Mouse (Mus musculus) CD8-positive naive resting alpha-beta T cell, adult 57 days (primary cell): ENCODE data around the gene Susd3. TPM values are rescaled to one million over a fixed set of nuclear protein-coding genes. Genes with fewer than 3 reads are reported as not detected.

Experiments
- total RNA-seq: library from RNA; stranded (reverse); gene quantifications from one replicate; pipeline ENCODE4 v1.2.4, GENCODE M21; 2023

The Susd3 gene
- total RNA-seq, result 15.2 TPM

DNA sequence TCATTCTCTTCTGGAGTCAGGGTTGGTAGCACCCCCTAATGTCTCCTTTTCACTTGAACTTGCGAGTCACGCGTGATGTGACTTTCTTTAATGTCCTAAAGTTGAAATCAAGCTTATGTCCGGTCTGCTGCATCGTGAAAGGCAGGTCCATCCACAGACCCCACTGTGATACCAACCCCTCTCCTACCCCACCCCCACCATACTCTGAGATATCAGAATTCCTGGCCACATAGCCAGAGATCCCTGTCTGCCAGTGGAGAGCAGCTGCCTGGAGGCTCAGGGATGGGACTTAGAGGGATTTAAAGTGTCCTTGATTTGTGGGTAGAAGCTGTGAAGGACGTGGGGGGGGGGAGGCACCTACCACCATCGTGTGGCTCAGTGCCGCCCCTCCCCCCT lies at the start of gene Susd3:
Susd3 (minus strand) TSS at position 240 of the 396 bp plus-strand sequence.

DNA sequence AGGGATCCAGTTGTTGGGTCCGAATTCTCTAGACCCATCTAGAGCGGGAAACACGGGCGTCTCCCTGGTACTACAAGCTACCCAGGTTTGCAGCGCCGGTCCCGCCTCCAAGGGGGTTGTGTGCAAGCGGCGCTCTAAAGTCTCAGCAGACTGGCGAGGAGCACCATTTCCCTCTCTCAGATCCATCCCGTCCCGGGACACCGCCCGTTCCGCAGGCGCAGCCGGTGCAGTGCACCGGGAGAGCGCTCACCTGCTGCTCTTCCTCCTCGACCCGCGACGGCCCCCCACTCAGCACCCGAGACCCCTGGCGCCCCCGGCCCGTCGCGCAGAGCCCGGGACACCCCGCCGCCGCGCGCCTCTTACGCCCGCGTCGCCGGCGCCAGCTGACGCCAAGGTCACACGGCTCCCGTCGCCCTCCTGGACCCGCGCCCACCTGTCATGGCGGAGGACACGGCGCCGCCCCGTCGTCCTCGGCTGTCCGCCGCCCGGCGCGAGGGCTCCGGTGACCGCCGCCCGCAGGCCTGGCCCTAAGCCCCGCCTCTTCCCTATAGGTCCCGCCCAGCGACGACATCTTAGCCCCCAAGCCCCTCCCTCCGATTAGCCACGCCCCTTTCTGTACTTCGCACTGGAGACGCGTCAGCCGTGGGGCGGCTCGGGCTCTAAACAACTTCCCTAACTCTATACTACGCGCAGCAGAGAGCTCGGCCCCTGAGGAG lies 32.8 kb downstream of the Susd3 start, which contains the start of gene Card19:
Card19 (minus strand) TSS at position 534 of the 716 bp plus-strand sequence.

DNA sequence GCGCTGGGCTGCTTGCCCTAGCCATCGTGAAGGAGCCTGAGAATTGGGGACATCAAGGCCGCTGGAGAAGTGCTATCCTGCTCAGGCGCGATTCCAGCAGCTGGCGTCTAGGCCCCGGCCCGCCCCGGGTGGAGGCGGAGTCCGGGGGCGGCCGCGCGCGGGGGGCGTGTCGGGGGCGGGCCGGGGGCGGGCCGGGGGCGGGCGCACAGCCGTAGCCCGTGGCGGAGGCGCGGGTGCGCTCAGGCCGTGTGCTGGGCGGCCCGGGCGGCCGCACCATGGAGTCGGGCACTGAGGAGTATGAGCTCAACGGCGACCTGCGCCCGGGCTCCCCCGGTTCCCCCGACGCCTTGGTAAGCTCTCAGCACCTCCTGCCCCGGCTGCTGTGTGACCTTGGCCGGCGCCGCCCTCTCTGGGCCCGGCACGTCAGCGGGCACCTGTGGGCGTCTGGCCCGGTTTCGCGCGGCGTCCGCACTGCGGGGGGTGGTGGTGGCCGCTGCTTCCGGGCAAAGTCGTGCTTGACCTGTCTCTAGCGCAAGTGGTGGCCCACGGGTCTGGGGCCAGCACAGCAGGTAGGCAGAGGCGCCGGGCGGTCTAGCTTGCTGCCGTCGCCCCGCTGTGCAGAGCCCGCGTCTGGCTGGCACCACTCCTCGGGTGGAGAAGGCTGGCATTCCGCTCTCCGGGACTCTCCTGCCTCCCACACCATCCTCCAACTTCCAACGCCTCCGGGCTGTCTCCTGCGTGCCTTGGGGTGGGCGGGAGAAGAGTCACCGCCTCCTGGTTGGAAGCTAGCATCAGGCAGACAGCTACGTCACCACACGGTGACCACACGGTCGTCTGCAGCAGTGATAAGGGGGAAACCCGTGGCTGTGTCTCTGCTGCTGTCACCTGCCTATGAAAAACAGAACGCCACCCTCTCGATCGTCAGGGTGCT lies 61.0 kb downstream of the Susd3 start, which contains the start of gene Ninj1:
Ninj1 (plus strand) TSS at position 198 of the 931 bp plus-strand sequence.

Other genes starting within 250 kb of the Susd3 start
- not detected for gene Wnk2, start 100.7 kb downstream of the Susd3 start, total RNA-seq
- gene Ninj1, start 61.2 kb downstream of the Susd3 start, total RNA-seq, result 29.2 TPM
- 35.2 TPM for gene Card19, start 32.7 kb downstream of the Susd3 start, total RNA-seq
- gene Fgd3, start 71.6 kb upstream of the Susd3 start, total RNA-seq, result 90.0 TPM
- gene Bicd2, start 92.9 kb upstream of the Susd3 start, total RNA-seq, result 25.7 TPM
- 11.4 TPM for gene Ippk, start 172.5 kb upstream of the Susd3 start, total RNA-seq
- 0.98 TPM for gene Tes3-ps, start 244.6 kb upstream of the Susd3 start, total RNA-seq